Mouse (Mus musculus): ENCODE results near the gene Pard3. TPM values are rescaled to one million over a fixed set of nuclear protein-coding genes. Genes with fewer than 3 reads are reported as not detected.

The Pard3 gene
- polyA plus RNA-seq, 1 experiment: not detected

GRCm38 (mm10) chr8:127140945-127141344, 77.3 kb downstream of the Pard3 start:
- 97% methylated on average over 2 of the region's 2 CpGs for WGBS
- TF ChIP-seq POLR2A (IDR thresholded peaks at IDR 0.05; ENCODE audit: insufficient read depth, low read depth, low read length) (no peak), CTCF (IDR thresholded peaks at IDR 0.05; ENCODE audit: insufficient read depth, low read depth, low read length) (no peak)
- no peak overlapping the region for H3K27ac ChIP-seq (ENCODE audit: insufficient read depth, low read depth, low read length)

GRCm38 (mm10) chr8:127143641-127144040, 79.9 kb downstream of the Pard3 start:
- Histone ChIP-seq H3K4me3 (ENCODE audit: insufficient read depth, low read depth, low read length) (no peak overlapping the region), H3K4me1 (ENCODE audit: control insufficient read depth, insufficient read depth, low read length) (peaks cover 9% of the 10 kb centered on the region), H3K27ac (ENCODE audit: insufficient read depth, low read depth, low read length) (no peak overlapping the region)
- WGBS: 74% methylated on average over 7 of the region's 7 CpGs
- TF ChIP-seq CTCF (IDR thresholded peaks at IDR 0.05; ENCODE audit: insufficient read depth, low read depth, low read length) (no peak), POLR2A (IDR thresholded peaks at IDR 0.05; ENCODE audit: insufficient read depth, low read depth, low read length) (no peak)

More at GRCm38 (mm10) chr8:127140945-127141344, 77.3 kb downstream of the Pard3 start:
- H3K4me1 ChIP-seq (ENCODE audit: control insufficient read depth, insufficient read depth, low read length): no peaks in the 10 kb centered on the region
- H3K4me3 ChIP-seq (ENCODE audit: insufficient read depth, low read depth, low read length): no peak overlapping the region

- WGBS: 63% methylated on average over 4 of the region's 4 CpGs
- TF ChIP-seq CTCF (IDR thresholded peaks at IDR 0.05; ENCODE audit: insufficient read depth, low read depth, low read length): no peak
- H3K27ac ChIP-seq (ENCODE audit: insufficient read depth, low read depth, low read length): no peak overlapping the region
- H3K4me3 ChIP-seq (ENCODE audit: insufficient read depth, low read depth, low read length): no peak overlapping the region
- H3K4me1 ChIP-seq (ENCODE audit: control insufficient read depth, insufficient read depth, low read length): peaks cover 12% of the 10 kb centered on the region
Observed at GRCm38 (mm10) chr8:127144562-127144961, 80.9 kb downstream of the Pard3 start.

GRCm38 (mm10) chr8:127145135-127145534, 81.4 kb downstream of the Pard3 start:
- Histone ChIP-seq H3K4me1 (ENCODE audit: control insufficient read depth, insufficient read depth, low read length) (peaks cover 12% of the 10 kb centered on the region), H3K27ac (ENCODE audit: insufficient read depth, low read depth, low read length) (no peak overlapping the region), H3K4me3 (ENCODE audit: insufficient read depth, low read depth, low read length) (no peak overlapping the region)
- WGBS: 13% methylated on average over 4 of the region's 4 CpGs
- no peak for TF ChIP-seq POLR2A (IDR thresholded peaks at IDR 0.05; ENCODE audit: insufficient read depth, low read depth, low read length)
- TF ChIP-seq CTCF (IDR thresholded peaks at IDR 0.05; ENCODE audit: insufficient read depth, low read depth, low read length): no peak

- TF ChIP-seq POLR2A (IDR thresholded peaks at IDR 0.05; ENCODE audit: insufficient read depth, low read depth, low read length) (no peak), CTCF (IDR thresholded peaks at IDR 0.05; ENCODE audit: insufficient read depth, low read depth, low read length) (no peak)
- peaks cover 12% of the 10 kb centered on the region for H3K4me1 ChIP-seq (ENCODE audit: control insufficient read depth, insufficient read depth, low read length)
- H3K4me3 ChIP-seq (ENCODE audit: insufficient read depth, low read depth, low read length): no peak overlapping the region
- no peak overlapping the region for H3K27ac ChIP-seq (ENCODE audit: insufficient read depth, low read depth, low read length)
- WGBS: 63% methylated on average over 4 of the region's 4 CpGs
Observed at GRCm38 (mm10) chr8:127146055-127146454, 82.4 kb downstream of the Pard3 start.

- Histone ChIP-seq H3K4me3 (ENCODE audit: insufficient read depth, low read depth, low read length) (no peak overlapping the region), H3K4me1 (ENCODE audit: control insufficient read depth, insufficient read depth, low read length) (peaks cover 12% of the 10 kb centered on the region), H3K27ac (ENCODE audit: insufficient read depth, low read depth, low read length) (no peak overlapping the region)
- 47% methylated on average over 7 of the region's 7 CpGs for WGBS
- TF ChIP-seq CTCF (IDR thresholded peaks at IDR 0.05; ENCODE audit: insufficient read depth, low read depth, low read length): no peak
- TF ChIP-seq POLR2A (IDR thresholded peaks at IDR 0.05; ENCODE audit: insufficient read depth, low read depth, low read length): no peak
Observed at GRCm38 (mm10) chr8:127148821-127149220, 85.1 kb downstream of the Pard3 start.

GRCm38 (mm10) chr8:127150645-127151044, 87.0 kb downstream of the Pard3 start:
- 78% methylated on average over 4 of the region's 4 CpGs for WGBS
- TF ChIP-seq CTCF (IDR thresholded peaks at IDR 0.05; ENCODE audit: insufficient read depth, low read depth, low read length) (no peak), POLR2A (IDR thresholded peaks at IDR 0.05; ENCODE audit: insufficient read depth, low read depth, low read length) (no peak)
- no peak overlapping the region for H3K27ac ChIP-seq (ENCODE audit: insufficient read depth, low read depth, low read length)
- H3K4me1 ChIP-seq (ENCODE audit: control insufficient read depth, insufficient read depth, low read length): peaks cover 12% of the 10 kb centered on the region
- no peak overlapping the region for H3K4me3 ChIP-seq (ENCODE audit: insufficient read depth, low read depth, low read length)

GRCm38 (mm10) chr8:127151706-127152105, 88.0 kb downstream of the Pard3 start:
- WGBS: 78% methylated on average over 3 of the region's 3 CpGs
- no peak overlapping the region for H3K27ac ChIP-seq (ENCODE audit: insufficient read depth, low read depth, low read length)
- H3K4me3 ChIP-seq (ENCODE audit: insufficient read depth, low read depth, low read length): no peak overlapping the region
- H3K4me1 ChIP-seq (ENCODE audit: control insufficient read depth, insufficient read depth, low read length): peaks cover 9% of the 10 kb centered on the region
- no peak for TF ChIP-seq CTCF (IDR thresholded peaks at IDR 0.05; ENCODE audit: insufficient read depth, low read depth, low read length)
- no peak for TF ChIP-seq POLR2A (IDR thresholded peaks at IDR 0.05; ENCODE audit: insufficient read depth, low read depth, low read length)

- TF ChIP-seq CTCF (IDR thresholded peaks at IDR 0.05; ENCODE audit: insufficient read depth, low read depth, low read length) (no peak), POLR2A (IDR thresholded peaks at IDR 0.05; ENCODE audit: insufficient read depth, low read depth, low read length) (no peak)
- no peak overlapping the region for H3K27ac ChIP-seq (ENCODE audit: insufficient read depth, low read depth, low read length)
- WGBS: 73% methylated on average over 8 of the region's 8 CpGs
- H3K4me3 ChIP-seq (ENCODE audit: insufficient read depth, low read depth, low read length): no peak overlapping the region
- no peaks in the 10 kb centered on the region for H3K4me1 ChIP-seq (ENCODE audit: control insufficient read depth, insufficient read depth, low read length)
Observed at GRCm38 (mm10) chr8:127157087-127157486, 93.4 kb downstream of the Pard3 start.

GRCm38 (mm10) chr8:127159421-127159966, 95.8 kb downstream of the Pard3 start:
- Histone ChIP-seq H3K4me3 (ENCODE audit: insufficient read depth, low read depth, low read length) (no peak overlapping the region), H3K27ac (ENCODE audit: insufficient read depth, low read depth, low read length) (no peak overlapping the region), H3K4me1 (ENCODE audit: control insufficient read depth, insufficient read depth, low read length) (no peaks in the 10 kb centered on the region)
- WGBS: 77% methylated on average over 3 of the region's 3 CpGs
- TF ChIP-seq POLR2A (IDR thresholded peaks at IDR 0.05; ENCODE audit: insufficient read depth, low read depth, low read length) (no peak), CTCF (IDR thresholded peaks at IDR 0.05; ENCODE audit: insufficient read depth, low read depth, low read length) (no peak)
